Mouse (Mus musculus) limb, embryonic 12.5 days (tissue): ENCODE data around the gene Krtap11-1. TPM values are rescaled to one million over a fixed set of nuclear protein-coding genes. Genes with fewer than 3 reads are reported as not detected.

Source experiments
- ATAC-seq: fragments of 200-750 bp; cut with Nextera tagmentation; 2 replicates; pipeline ENCODE4 v1.8.0; 2017; ENCODE audit warnings: low read depth, moderate TSS enrichment; ENCODE audit not compliant: insufficient number of reproducible peaks, insufficient read depth, low FRiP score, low TSS enrichment
- H3K27ac ChIP-seq: fragments of 300-500 bp; sonication (generic); 2 replicates; pipeline ENCODE4 v1.5.1; 2016; ENCODE audit warnings: mild to moderate bottlenecking, moderate library complexity
- H3K27me3 ChIP-seq: fragments of 300-500 bp; sonication (generic); 2 replicates; pipeline ENCODE4 v1.6.1; 2016; ENCODE audit warnings: mild to moderate bottlenecking, moderate library complexity
- H3K36me3 ChIP-seq: fragments of 300-500 bp; sonication (generic); 2 replicates; pipeline ENCODE4 v1.6.1; 2016; ENCODE audit warnings: mild to moderate bottlenecking, moderate library complexity
- H3K4me1 ChIP-seq: fragments of 300-500 bp; sonication (generic); replicated peaks from 2 replicates; pipeline ENCODE4 v1.6.1; 2016
- H3K4me2 ChIP-seq: fragments of 300-500 bp; sonication (generic); 2 replicates; pipeline ENCODE4 v1.6.1; 2016; ENCODE audit warnings: mild to moderate bottlenecking, moderate library complexity
- H3K4me3 ChIP-seq: fragments of 300-500 bp; sonication (generic); replicated peaks from 2 replicates; pipeline ENCODE4 v1.5.1; 2016; ENCODE audit warnings: mild to moderate bottlenecking
- H3K9ac ChIP-seq: fragments of 300-500 bp; sonication (generic); replicated peaks from 2 replicates; pipeline ENCODE4 v1.6.1; 2016; ENCODE audit warnings: mild to moderate bottlenecking, moderate library complexity
- H3K9me3 ChIP-seq: fragments of 300-500 bp; sonication (generic); 2 replicates; pipeline ENCODE4 v1.6.1; 2016; ENCODE audit warnings: mild to moderate bottlenecking, moderate library complexity
- WGBS: fragments of 180-500 bp; shearing (Covaris S2); methylation state at CpG from one replicate; pipeline ENCODE4 v1.1.7; 2016; 5-methylcytosine and 5-hydroxymethylcytosine counted together
- polyA plus RNA-seq: library from polyadenylated mRNA; unstranded; fragments of >200 nt; fragmentation: Nextera tagmentation; extraction: Ambion mirVana; gene quantifications from 2 replicates; pipeline ENCODE4 v1.2.1, GENCODE M21; 2016

The Krtap11-1 gene
- not detected in 2 replicates for polyA plus RNA-seq

GRCm38 (mm10) chr16:89571083-89571482 lies at the start of gene Krtap11-1:
TSS of gene Krtap11-1 (minus strand) at chr16:89571183.
- Histone ChIP-seq H3K27ac (no peak within 1 kb of the TSS), H3K4me3 (no peak within 1 kb of the TSS), H3K4me1 (no peaks in the 10 kb centered on the region), H3K9me3 (no peaks in the 10 kb centered on the region), H3K9ac (no peak within 1 kb of the TSS), H3K4me2 (no peak within 1 kb of the TSS), H3K27me3 (no peaks in the 10 kb centered on the region), H3K36me3 (no peaks in the 10 kb centered on the region)
- WGBS: 89% methylated on average over 5 of the region's 5 CpGs
- ATAC-seq: no peak

- H3K4me3 ChIP-seq: no peak overlapping the region
- no peak overlapping the region for H3K4me2 ChIP-seq
- no peaks in the 10 kb centered on the region for H3K27me3 ChIP-seq
- H3K4me1 ChIP-seq: no peaks in the 10 kb centered on the region
- no peak for ATAC-seq
- H3K36me3 ChIP-seq: no peaks in the 10 kb centered on the region
- WGBS: 88% methylated on average over 7 of the region's 7 CpGs
- no peak overlapping the region for H3K9ac ChIP-seq
- H3K27ac ChIP-seq: no peak overlapping the region
- no peaks in the 10 kb centered on the region for H3K9me3 ChIP-seq
Observed at GRCm38 (mm10) chr16:89618190-89618589, 47.2 kb upstream of the Krtap11-1 start.

- no peaks in the 10 kb centered on the region for H3K4me1 ChIP-seq
- no peak for ATAC-seq
- no peak overlapping the region for H3K4me2 ChIP-seq
- 85% methylated on average over 3 of the region's 3 CpGs for WGBS
- H3K27ac ChIP-seq: no peak overlapping the region
- no peak overlapping the region for H3K9ac ChIP-seq
- no peaks in the 10 kb centered on the region for H3K27me3 ChIP-seq
- no peaks in the 10 kb centered on the region for H3K36me3 ChIP-seq
- no peaks in the 10 kb centered on the region for H3K9me3 ChIP-seq
- no peak overlapping the region for H3K4me3 ChIP-seq
Observed at GRCm38 (mm10) chr16:89617251-89617650, 46.3 kb upstream of the Krtap11-1 start.

GRCm38 (mm10) chr16:89613726-89614125 lies 42.7 kb upstream of the Krtap11-1 start:
- no peaks in the 10 kb centered on the region for H3K36me3 ChIP-seq
- no peak overlapping the region for H3K9ac ChIP-seq
- 85% methylated on average over 12 of the region's 12 CpGs for WGBS
- H3K9me3 ChIP-seq: no peaks in the 10 kb centered on the region
- H3K4me1 ChIP-seq: no peaks in the 10 kb centered on the region
- H3K4me2 ChIP-seq: no peak overlapping the region
- no peak overlapping the region for H3K4me3 ChIP-seq
- H3K27me3 ChIP-seq: no peaks in the 10 kb centered on the region
- H3K27ac ChIP-seq: no peak overlapping the region
- ATAC-seq: no peak

GRCm38 (mm10) chr16:89608791-89609185 lies 37.8 kb upstream of the Krtap11-1 start:
- no peaks in the 10 kb centered on the region for H3K36me3 ChIP-seq
- no peaks in the 10 kb centered on the region for H3K4me1 ChIP-seq
- 73% methylated on average over 4 of the region's 4 CpGs for WGBS
- H3K9ac ChIP-seq: no peak overlapping the region
- no peak for ATAC-seq
- H3K27me3 ChIP-seq: no peaks in the 10 kb centered on the region
- no peak overlapping the region for H3K27ac ChIP-seq
- no peak overlapping the region for H3K4me2 ChIP-seq
- H3K4me3 ChIP-seq: no peak overlapping the region
- no peaks in the 10 kb centered on the region for H3K9me3 ChIP-seq

- Histone ChIP-seq H3K27me3 (no peaks in the 10 kb centered on the region), H3K9me3 (no peaks in the 10 kb centered on the region), H3K27ac (no peak overlapping the region), H3K4me3 (no peak overlapping the region), H3K36me3 (no peaks in the 10 kb centered on the region), H3K4me1 (no peaks in the 10 kb centered on the region), H3K9ac (no peak overlapping the region), H3K4me2 (no peak overlapping the region)
- ATAC-seq: no peak
- 92% methylated on average over 12 of the region's 12 CpGs for WGBS
Observed at GRCm38 (mm10) chr16:89608161-89608790, 37.3 kb upstream of the Krtap11-1 start.

GRCm38 (mm10) chr16:89606951-89607350 lies 36.0 kb upstream of the Krtap11-1 start:
- 87% methylated on average over 3 of the region's 3 CpGs for WGBS
- Histone ChIP-seq H3K27me3 (no peaks in the 10 kb centered on the region), H3K4me2 (no peak overlapping the region), H3K9me3 (no peaks in the 10 kb centered on the region), H3K36me3 (no peaks in the 10 kb centered on the region), H3K4me3 (no peak overlapping the region), H3K4me1 (no peaks in the 10 kb centered on the region), H3K9ac (no peak overlapping the region), H3K27ac (no peak overlapping the region)
- ATAC-seq: no peak

GRCm38 (mm10) chr16:89587209-89587608 lies 16.2 kb upstream of the Krtap11-1 start:
- WGBS: 81% methylated on average over 3 of the region's 3 CpGs

GRCm38 (mm10) chr16:89585604-89586508 lies 14.9 kb upstream of the Krtap11-1 start:
- H3K36me3 ChIP-seq: no peaks in the 10 kb centered on the region
- H3K4me2 ChIP-seq: no peak overlapping the region
- no peak overlapping the region for H3K27ac ChIP-seq
- no peak overlapping the region for H3K4me3 ChIP-seq
- 0 out of 2 replicates have a peak, but pooled peaks cover 5% of the 10 kb centered on the region for H3K4me1 ChIP-seq
- WGBS: 60% methylated on average over 9 of the region's 9 CpGs
- no peaks in the 10 kb centered on the region for H3K27me3 ChIP-seq
- H3K9me3 ChIP-seq: no peaks in the 10 kb centered on the region
- no peak overlapping the region for H3K9ac ChIP-seq
- ATAC-seq: no peak

More at GRCm38 (mm10) chr16:89587209-89587608, 16.2 kb upstream of the Krtap11-1 start:
- no peaks in the 10 kb centered on the region for H3K27me3 ChIP-seq
- no peak overlapping the region for H3K27ac ChIP-seq
- no peak overlapping the region for H3K4me3 ChIP-seq
- H3K4me1 ChIP-seq: 0 out of 2 replicates have a peak, but pooled peaks cover 5% of the 10 kb centered on the region
- no peak overlapping the region for H3K9ac ChIP-seq
- ATAC-seq: no peak
- H3K36me3 ChIP-seq: no peaks in the 10 kb centered on the region
- H3K9me3 ChIP-seq: peaks cover 6% of the 10 kb centered on the region; the same call in 1 of the 2 replicates
- H3K4me2 ChIP-seq: no peak overlapping the region

- Histone ChIP-seq H3K4me3 (no peak overlapping the region), H3K9ac (no peak overlapping the region), H3K9me3 (no peaks in the 10 kb centered on the region), H3K36me3 (no peaks in the 10 kb centered on the region), H3K27ac (no peak overlapping the region), H3K4me1 (0 out of 2 replicates have a peak, but pooled peaks cover 5% of the 10 kb centered on the region), H3K4me2 (no peak overlapping the region), H3K27me3 (no peaks in the 10 kb centered on the region)
- ATAC-seq: no peak
- WGBS: 93% methylated on average over 2 of the region's 2 CpGs
Observed at GRCm38 (mm10) chr16:89581658-89582057, 10.7 kb upstream of the Krtap11-1 start.

GRCm38 (mm10) chr16:89570516-89570915 lies 467 bp downstream of the Krtap11-1 start:
- no peaks in the 10 kb centered on the region for H3K9me3 ChIP-seq
- H3K9ac ChIP-seq: no peak overlapping the region
- 95% methylated on average over 9 of the region's 9 CpGs for WGBS
- ATAC-seq: no peak
- H3K4me3 ChIP-seq: no peak overlapping the region
- H3K36me3 ChIP-seq: no peaks in the 10 kb centered on the region
- no peak overlapping the region for H3K4me2 ChIP-seq
- H3K4me1 ChIP-seq: no peaks in the 10 kb centered on the region
- H3K27me3 ChIP-seq: no peaks in the 10 kb centered on the region
- H3K27ac ChIP-seq: no peak overlapping the region
